Mouse (Mus musculus) liver, embryonic 13.5 days (tissue): ENCODE data around the gene Gm30083. TPM values are rescaled to one million over a fixed set of nuclear protein-coding genes. Genes with fewer than 3 reads are reported as not detected.

ENCODE experiments used
- ATAC-seq: fragments of 200-750 bp; cut with Nextera tagmentation; 2 replicates; pipeline ENCODE4 v1.8.0; 2017; ENCODE audit warnings: low read depth, mild to moderate bottlenecking, moderate number of reproducible peaks, moderate library complexity
- DNase-seq: peaks from one replicate; pipeline ENCODE4 v3.0.0; 2022
- H3K27ac ChIP-seq: fragments of 300-500 bp; sonication (generic); 2 replicates; pipeline ENCODE4 v1.5.1; 2015; ENCODE audit warnings: moderate library complexity, mild to moderate bottlenecking, inconsistent platforms
- H3K27me3 ChIP-seq: fragments of 300-500 bp; sonication (generic); 2 replicates; pipeline ENCODE4 v1.6.1; 2015; ENCODE audit warnings: mild to moderate bottlenecking, inconsistent platforms
- H3K36me3 ChIP-seq: fragments of 300-500 bp; sonication (generic); 2 replicates; pipeline ENCODE4 v1.6.1; 2015; ENCODE audit warnings: mild to moderate bottlenecking, inconsistent platforms
- H3K4me1 ChIP-seq: fragments of 300-500 bp; sonication (generic); replicated peaks from 2 replicates; pipeline ENCODE4 v1.6.1; 2015; ENCODE audit warnings: inconsistent platforms
- H3K4me2 ChIP-seq: fragments of 300-500 bp; sonication (generic); 2 replicates; pipeline ENCODE4 v1.6.1; 2015; ENCODE audit warnings: inconsistent platforms, mild to moderate bottlenecking, moderate library complexity
- H3K4me3 ChIP-seq: fragments of 300-500 bp; sonication (generic); replicated peaks from 2 replicates; pipeline ENCODE4 v1.5.1; 2015; ENCODE audit warnings: mild to moderate bottlenecking, inconsistent platforms
- H3K9ac ChIP-seq: fragments of 300-500 bp; sonication (generic); 2 replicates; pipeline ENCODE4 v1.6.1; 2015; ENCODE audit warnings: mild to moderate bottlenecking, inconsistent platforms
- H3K9me3 ChIP-seq: fragments of 300-500 bp; sonication (generic); replicated peaks from 2 replicates; pipeline ENCODE4 v1.6.1; 2016; ENCODE audit warnings: inconsistent platforms
- WGBS: fragments of 180-500 bp; shearing (Covaris S2); methylation state at CpG from one replicate; pipeline ENCODE4 v1.1.7; 2015; ENCODE audit not compliant: insufficient replicate concordance; 5-methylcytosine and 5-hydroxymethylcytosine counted together
- polyA plus RNA-seq: library from polyadenylated mRNA; unstranded; fragments of >200 nt; fragmentation: Nextera tagmentation; extraction: Ambion mirVana; gene quantifications from 2 replicates; pipeline ENCODE4 v1.2.1, GENCODE M21; 2015

Gene Gm30083
- polyA plus RNA-seq, 1 experiment from 2014 or later, result not detected

DNA sequence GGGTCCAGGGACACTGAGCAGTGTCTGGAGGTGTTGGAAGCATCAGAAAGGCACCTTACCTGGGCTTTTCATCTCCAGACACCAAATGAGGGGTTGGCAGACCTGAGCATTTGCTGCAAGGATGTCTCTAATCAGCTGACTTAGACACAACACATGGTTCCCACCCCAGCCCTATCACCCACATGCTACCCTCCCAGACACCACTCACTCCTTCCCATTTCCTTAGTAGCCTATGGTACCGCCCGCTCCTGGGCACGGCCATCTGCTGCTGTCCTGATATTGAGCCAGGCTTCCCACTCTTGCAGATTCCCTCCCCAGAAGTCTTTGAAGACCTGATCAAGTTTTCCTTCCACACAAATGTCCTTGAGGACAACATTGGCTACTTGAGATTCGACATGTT, 56.8 kb downstream of the Gm30083 start:
- DNase-seq (no peak), ATAC-seq (no peak)
- no peaks in the 10 kb centered on the region for H3K27me3 ChIP-seq
- WGBS, result 70% methylated on average over 4 of the region's 4 CpGs
- no peak overlapping the region for H3K27ac ChIP-seq
- H3K4me1 ChIP-seq, result no peaks in the 10 kb centered on the region
- no peak overlapping the region for H3K9ac ChIP-seq
- H3K9me3 ChIP-seq, result no peaks in the 10 kb centered on the region
- H3K4me3 ChIP-seq, result no peak overlapping the region
- no peaks in the 10 kb centered on the region for H3K36me3 ChIP-seq
- no peak overlapping the region for H3K4me2 ChIP-seq

DNA sequence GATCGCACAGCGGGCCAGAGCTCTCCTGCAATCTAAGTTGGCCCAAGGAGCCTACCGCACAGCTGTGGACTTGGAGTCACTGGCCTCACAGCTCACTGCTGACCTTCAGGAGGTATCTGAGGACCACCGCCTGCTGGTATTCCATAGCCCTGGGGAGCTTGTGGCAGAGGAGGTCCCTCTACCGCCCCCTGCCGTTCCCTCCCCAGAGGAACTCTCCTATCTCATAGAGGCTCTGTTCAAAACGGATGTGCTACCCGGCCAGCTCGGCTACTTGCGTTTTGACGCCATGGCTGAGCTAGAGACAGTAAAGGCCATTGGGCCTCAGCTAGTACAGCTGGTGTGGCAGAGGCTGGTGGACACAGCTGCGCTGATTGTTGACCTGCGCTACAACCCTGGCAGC, 58.9 kb downstream of the Gm30083 start:
- no peak overlapping the region for H3K27ac ChIP-seq
- ATAC-seq (no peak), DNase-seq (no peak)
- 52% methylated on average over 13 of the region's 13 CpGs for whole genome bisulfite sequencing
- no peaks in the 10 kb centered on the region for H3K27me3 ChIP-seq
- H3K4me3 ChIP-seq, result no peak overlapping the region
- H3K9ac ChIP-seq, result no peak overlapping the region
- H3K4me1 ChIP-seq, result no peaks in the 10 kb centered on the region
- no peak overlapping the region for H3K4me2 ChIP-seq
- H3K9me3 ChIP-seq, result no peaks in the 10 kb centered on the region
- no peaks in the 10 kb centered on the region for H3K36me3 ChIP-seq

DNA sequence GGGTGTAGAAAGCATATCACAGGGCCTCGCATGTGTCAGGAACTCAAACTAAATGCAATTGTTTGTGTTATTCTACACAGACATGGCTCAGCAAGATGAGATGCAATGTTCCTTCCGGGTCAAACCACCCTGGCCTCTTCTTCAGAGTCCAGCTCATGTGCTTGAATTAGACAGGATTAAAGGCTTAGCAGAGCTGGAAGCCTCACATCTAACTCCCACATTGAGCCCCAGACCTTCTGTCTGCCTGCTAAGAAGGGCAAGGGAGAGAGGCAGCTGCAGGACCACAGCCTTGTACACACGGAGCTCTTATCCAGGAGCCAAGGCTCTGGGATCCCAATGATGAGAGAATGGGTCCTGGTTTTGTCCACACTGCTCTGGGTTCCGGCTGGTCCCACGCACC, 61.2 kb downstream of the Gm30083 start, which contains the start of gene Rbp3:
Gene Rbp3, plus strand, starts transcription at position 243 of the 400 bp plus-strand sequence.
- Histone ChIP-seq H3K27me3 (no peaks in the 10 kb centered on the region), H3K4me1 (no peaks in the 10 kb centered on the region), H3K4me3 (no peak within 1 kb of the TSS), H3K4me2 (no peak within 1 kb of the TSS), H3K27ac (no peak within 1 kb of the TSS), H3K36me3 (no peaks in the 10 kb centered on the region), H3K9ac (no peak within 1 kb of the TSS), H3K9me3 (no peaks in the 10 kb centered on the region)
- WGBS, result 72% methylated on average over 5 of the region's 5 CpGs
- ATAC-seq (no peak), DNase-seq (no peak)

DNA sequence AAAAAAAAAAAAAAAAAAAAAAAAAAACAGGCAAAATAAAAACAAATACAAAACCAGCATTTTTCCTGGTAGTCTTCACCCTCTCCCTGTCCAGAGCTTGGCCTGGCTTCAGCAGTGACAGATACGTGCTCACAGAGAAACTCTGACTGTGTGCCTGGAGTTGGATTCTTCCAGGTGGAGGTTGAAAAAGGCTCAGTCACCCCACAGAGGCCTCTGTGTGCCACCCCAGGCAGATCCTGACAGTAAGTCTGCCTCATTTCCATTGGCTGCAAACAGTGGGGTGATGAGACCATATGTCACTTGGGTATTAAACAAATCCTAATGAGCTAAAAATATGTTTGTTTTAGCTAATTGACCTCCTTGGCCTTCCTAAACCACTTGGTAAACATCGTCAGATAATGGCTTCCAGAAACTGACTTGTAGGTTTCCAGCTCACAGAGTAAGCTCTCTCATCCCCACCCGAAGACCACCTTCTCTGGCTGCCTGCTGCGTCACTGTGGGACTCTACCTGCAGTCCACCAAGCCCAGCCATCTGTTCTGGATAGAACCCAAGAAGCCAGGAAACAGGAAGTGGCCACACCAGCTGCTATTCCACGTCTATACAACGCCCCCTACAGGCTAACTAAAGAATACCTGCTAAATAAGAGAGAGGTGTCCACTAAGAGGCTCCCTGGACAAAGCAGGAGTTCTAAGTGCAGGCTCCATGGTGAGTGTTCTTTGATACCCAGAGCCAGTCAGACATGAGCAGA, 62.6 kb downstream of the Gm30083 start:
- no peak overlapping the region for H3K4me3 ChIP-seq
- no peaks in the 10 kb centered on the region for H3K27me3 ChIP-seq
- no peaks in the 10 kb centered on the region for H3K9me3 ChIP-seq
- ATAC-seq (no peak), DNase-seq (no peak)
- no peak overlapping the region for H3K27ac ChIP-seq
- no peak overlapping the region for H3K4me2 ChIP-seq
- 43% methylated on average over 6 of the region's 6 CpGs for WGBS
- no peak overlapping the region for H3K9ac ChIP-seq
- no peaks in the 10 kb centered on the region for H3K36me3 ChIP-seq
- no peaks in the 10 kb centered on the region for H3K4me1 ChIP-seq

DNA sequence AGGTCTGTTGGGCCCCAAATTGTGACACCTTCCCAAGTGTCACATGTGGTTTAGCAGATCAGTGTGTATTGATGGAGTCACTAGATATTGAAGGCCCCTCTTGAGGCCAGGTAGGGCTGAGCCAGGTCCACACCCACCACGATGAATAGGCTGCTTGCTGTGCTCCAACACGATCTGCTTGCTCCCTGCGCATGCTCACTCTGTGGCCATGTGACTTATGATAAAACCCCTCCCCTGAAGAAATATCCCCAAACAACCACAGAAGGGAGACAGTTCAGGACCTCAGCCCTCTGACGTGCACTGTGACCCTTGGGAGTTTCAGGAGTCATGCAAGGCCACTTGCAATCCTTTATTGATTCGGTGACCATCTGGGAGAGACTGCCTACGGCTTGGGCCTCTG, 68.9 kb downstream of the Gm30083 start:
- no peaks in the 10 kb centered on the region for H3K9me3 ChIP-seq
- no peak overlapping the region for H3K9ac ChIP-seq
- no peaks in the 10 kb centered on the region for H3K27me3 ChIP-seq
- no peak overlapping the region for H3K27ac ChIP-seq
- no peaks in the 10 kb centered on the region for H3K36me3 ChIP-seq
- DNase-seq (no peak), ATAC-seq (no peak)
- H3K4me1 ChIP-seq, result no peaks in the 10 kb centered on the region
- H3K4me2 ChIP-seq, result no peak overlapping the region
- WGBS, result 48% methylated on average over 6 of the region's 6 CpGs
- no peak overlapping the region for H3K4me3 ChIP-seq

DNA sequence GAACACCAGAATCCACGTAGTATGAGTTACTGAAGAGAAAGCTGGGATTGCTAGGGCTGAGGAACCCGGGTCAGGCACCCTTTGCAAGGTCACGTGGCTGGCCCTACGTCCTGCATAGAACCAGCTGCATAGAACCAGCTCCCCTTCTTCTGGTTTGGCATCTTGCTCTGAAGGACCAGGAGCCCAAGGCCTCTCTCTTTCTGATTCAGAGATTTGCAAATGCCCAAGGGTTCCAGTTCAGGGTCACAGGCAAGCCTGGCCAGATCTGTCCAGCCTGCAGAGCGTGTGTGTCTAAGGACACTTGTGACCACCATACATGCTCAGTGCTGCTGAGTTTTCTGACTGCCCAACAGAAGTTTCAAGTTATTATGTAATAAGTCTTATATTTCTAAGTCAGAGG, 72.8 kb downstream of the Gm30083 start:
- Histone ChIP-seq H3K4me2 (no peak overlapping the region), H3K4me1 (no peaks in the 10 kb centered on the region), H3K9me3 (no peaks in the 10 kb centered on the region), H3K36me3 (no peaks in the 10 kb centered on the region), H3K9ac (no peak overlapping the region), H3K4me3 (peak overlapping the region; percentile 19; the same call in 1 of the 2 replicates), H3K27me3 (no peaks in the 10 kb centered on the region), H3K27ac (no peak overlapping the region)
- WGBS, result 53% methylated on average over 5 of the region's 5 CpGs
- ATAC-seq, result no peak
- DNase-seq, result no peak

DNA sequence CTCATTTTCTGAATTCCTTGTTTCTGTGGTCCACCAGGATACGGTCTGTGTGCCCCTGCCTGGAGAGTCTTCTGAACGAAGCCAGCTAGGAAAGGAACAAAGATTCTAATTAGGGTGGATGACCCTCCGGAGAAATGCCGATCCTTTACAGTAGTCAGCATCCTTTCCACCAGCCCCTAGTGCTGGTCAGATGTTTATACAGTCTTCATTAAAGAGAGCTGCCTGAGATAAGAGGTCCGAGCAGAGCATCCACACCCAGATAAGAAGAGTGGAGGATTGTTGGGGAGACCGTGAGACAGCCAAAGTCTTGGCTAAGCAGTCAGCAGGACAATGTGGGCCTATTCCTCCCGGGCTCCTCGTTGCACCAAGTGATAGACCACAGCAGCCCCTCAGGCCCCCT, 74.2 kb downstream of the Gm30083 start, which contains the start of gene Gdf2:
Gene Gdf2, plus strand, starts transcription at position 301 of the 400 bp plus-strand sequence.
- WGBS, result 42% methylated on average over 8 of the region's 8 CpGs
- ATAC-seq, result 0 out of 2 replicates have a peak, but pooled peaks have one; percentile 26
- Histone ChIP-seq H3K9me3 (no peaks in the 10 kb centered on the region), H3K27ac (peak within 1 kb of the TSS; percentile 29; the same call in 1 of the 2 replicates), H3K4me2 (no peak within 1 kb of the TSS), H3K36me3 (no peaks in the 10 kb centered on the region), H3K4me1 (no peaks in the 10 kb centered on the region), H3K9ac (peak within 1 kb of the TSS; percentile 22; the same call in 1 of the 2 replicates), H3K27me3 (no peaks in the 10 kb centered on the region), H3K4me3 (peak within 1 kb of the TSS; percentile 18)
- DNase-seq, result no peak

DNA sequence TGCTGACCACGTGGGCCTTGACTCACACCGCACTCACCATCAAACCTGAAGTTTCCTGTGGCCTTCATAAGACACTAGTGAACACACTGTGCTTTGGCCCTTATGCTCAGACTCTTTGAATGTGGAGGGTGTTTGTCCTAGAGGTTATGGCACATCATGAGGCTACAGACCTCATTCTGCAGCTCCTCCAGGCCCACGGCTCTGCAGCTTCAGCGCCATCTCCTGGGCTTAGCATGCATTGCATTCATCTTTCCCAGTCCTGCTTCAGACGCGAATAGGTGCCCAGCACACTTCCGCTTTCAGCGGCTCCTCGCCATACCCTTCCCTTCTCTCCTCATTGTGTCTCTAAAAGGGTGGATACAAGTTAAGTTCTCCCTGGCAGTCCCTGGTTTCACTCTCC, 75.9 kb downstream of the Gm30083 start:
- H3K4me3 ChIP-seq, result no peak overlapping the region
- H3K9ac ChIP-seq, result no peak overlapping the region
- no peaks in the 10 kb centered on the region for H3K36me3 ChIP-seq
- ATAC-seq (no peak), DNase-seq (no peak)
- H3K27me3 ChIP-seq, result no peaks in the 10 kb centered on the region
- H3K4me1 ChIP-seq, result no peaks in the 10 kb centered on the region
- no peak overlapping the region for H3K4me2 ChIP-seq
- H3K9me3 ChIP-seq, result no peaks in the 10 kb centered on the region
- 17% methylated on average over 9 of the region's 9 CpGs for WGBS
- H3K27ac ChIP-seq, result no peak overlapping the region

Other genes with a start within 250 kb of the Gm30083 start
- gene Gdf10, start 91.6 kb downstream of the Gm30083 start, polyA plus RNA-seq, result 5.6 and 6.8 TPM in 2 replicates
- 10.2 and 11.6 TPM in 2 replicates for gene Gdf2, start 74.1 kb downstream of the Gm30083 start, polyA plus RNA-seq
- 0.06 and 0.10 TPM in 2 replicates for gene Rbp3, start 61.2 kb downstream of the Gm30083 start, polyA plus RNA-seq
- not detected in 2 replicates for gene Zfp488, start 36.4 kb downstream of the Gm30083 start, polyA plus RNA-seq
- not detected in 2 replicates for gene Gm5460, start 1.6 kb upstream of the Gm30083 start, polyA plus RNA-seq
- not detected in 2 replicates for gene Antxrl, start 37.5 kb upstream of the Gm30083 start, polyA plus RNA-seq
- gene Anxa8, start 70.8 kb upstream of the Gm30083 start, polyA plus RNA-seq, result 0.08 and 0.10 TPM in 2 replicates
- not detected in 2 replicates for gene A630023A22Rik, start 87.6 kb upstream of the Gm30083 start, polyA plus RNA-seq
- not detected in 2 replicates for gene Npy4r, start 137.3 kb upstream of the Gm30083 start, polyA plus RNA-seq
- 0.06 TPM in 2 replicates for gene Gprin2, start 186.5 kb upstream of the Gm30083 start, polyA plus RNA-seq
- gene Syt15, start 204.4 kb upstream of the Gm30083 start, polyA plus RNA-seq, result 0.35 and 0.39 TPM in 2 replicates